Mouse (Mus musculus) stomach, postnatal 0 days (tissue): Measurements from ENCODE around the gene Tenm3.

Source experiments
- CTCF ChIP-seq: IDR thresholded peaks from 2 replicates; pipeline ENCODE4 v1.5.1; 2016; ENCODE audit warnings: antibody characterized with exemption, low read depth, mild to moderate bottlenecking, moderate library complexity
- EP300 ChIP-seq: optimal IDR thresholded peaks from 2 replicates; pipeline ENCODE3; 2016; ENCODE audit warnings: antibody characterized with exemption

- TF ChIP-seq CTCF (no peak), EP300 (no peak)
Observed at GRCm38 (mm10) chr8:48231389-48231788, 612.4 kb downstream of the Tenm3 start.
